10 mouse cellular contexts compared by ENCODE assay signal in the genomic region with DNA sequence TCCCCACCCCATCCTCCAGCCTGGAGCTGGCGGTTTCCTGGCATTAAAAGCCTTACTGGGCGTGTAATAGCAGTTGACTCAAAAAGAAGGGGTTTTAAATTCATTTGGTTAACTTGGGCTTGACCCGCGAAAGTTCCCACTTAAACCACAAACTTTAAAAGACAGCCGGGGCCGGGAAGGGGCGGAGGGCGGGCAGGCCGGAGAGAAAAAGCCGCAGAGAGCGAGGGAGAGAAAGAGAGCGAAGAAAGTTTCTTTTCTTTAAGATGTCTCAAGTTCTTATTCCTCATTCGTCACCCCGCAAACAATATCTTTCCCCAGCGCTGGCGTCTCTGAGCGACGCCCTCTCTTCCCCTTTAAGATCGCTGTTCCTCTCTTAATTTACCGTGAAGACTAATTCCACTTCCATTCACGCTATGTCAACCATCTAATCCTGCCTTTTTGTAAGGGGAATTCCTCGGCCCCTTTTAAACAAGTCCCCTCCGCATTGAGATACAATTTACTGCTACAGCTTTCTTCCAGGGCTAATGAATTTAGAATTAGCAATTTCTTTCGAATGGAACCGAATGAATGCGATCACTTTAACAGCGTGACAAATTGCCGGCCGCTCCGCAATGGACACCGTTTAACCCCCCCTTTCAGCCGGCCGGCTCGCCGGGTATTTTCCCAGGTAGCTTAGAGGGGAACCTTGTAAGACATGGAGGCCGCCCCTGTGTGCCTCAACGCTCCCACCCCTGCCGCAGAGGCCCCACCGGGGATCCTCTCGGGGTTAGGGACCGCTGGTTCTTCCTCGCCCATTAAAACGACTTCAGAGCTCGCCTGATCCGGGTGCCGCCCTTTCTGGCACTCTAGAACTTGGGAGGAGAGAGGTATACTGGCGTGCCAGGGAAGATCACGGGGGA. TPM values are rescaled to one million over a fixed set of nuclear protein-coding genes. Genes with fewer than 3 reads are reported as not detected.
DNase-seq lines count a peak whose midpoint lies in the region; ATAC-seq lines count a peak whose summit lies in the region.
"Had no signal": no experiment of that assay in that cellular context is flagged by ENCODE, and none has a peak within 500 bp of the region (broad histone marks: within the 10 kb centered on the region; RNA-seq: fewer than 3 reads in every experiment).

No protein-coding gene starts in this region.

- 0 out of 2 replicates have a peak overlapping the region, but pooled peaks have one; percentile 15 for H3K27ac ChIP-seq in forebrain, embryonic 14.5 days (ENCODE audit: low read depth, low read length)
- H3K27ac ChIP-seq in limb, embryonic 15.5 days, result no peak overlapping the region

- peaks cover 89% of the 10 kb centered on the region for H3K27me3 ChIP-seq in forebrain, embryonic 14.5 days (replicated peaks; ENCODE audit: control insufficient read depth, insufficient read depth, low read length)
- H3K27me3 ChIP-seq in limb, embryonic 15.5 days, result peaks cover 100% of the 10 kb centered on the region

- no peaks in the 10 kb centered on the region for H3K36me3 ChIP-seq in forebrain, embryonic 14.5 days (ENCODE audit: control insufficient read depth, insufficient read depth, low read length)
- no peaks in the 10 kb centered on the region for H3K36me3 ChIP-seq in limb, embryonic 15.5 days

- peak overlapping the region; percentile 39 for H3K4me2 ChIP-seq in forebrain, embryonic 14.5 days (ENCODE audit: low read length)
- peak overlapping the region; percentile 19; the same call in 1 of the 2 replicates for H3K4me2 ChIP-seq in limb, embryonic 15.5 days
- H3K4me2 ChIP-seq: lung, embryonic 14.5 days had no signal

- peak; percentile 30 for ATAC-seq in forebrain, embryonic 14.5 days
- ATAC-seq in limb, embryonic 15.5 days (ENCODE audit: insufficient number of reproducible peaks, low FRiP score, low TSS enrichment, low read depth), result no peak

- WGBS in forebrain, embryonic 14.5 days, result under 1% methylated on average over 48 of the region's 48 CpGs
- 1% methylated on average over 48 of the region's 48 CpGs for WGBS in limb, embryonic 15.5 days

- H3K4me1 ChIP-seq in forebrain, embryonic 14.5 days (ENCODE audit: control insufficient read depth, insufficient read depth, low read length), result peaks cover 30% of the 10 kb centered on the region
- H3K4me1 ChIP-seq in limb, embryonic 15.5 days, result peaks cover 51% of the 10 kb centered on the region

- H3K9ac ChIP-seq in forebrain, embryonic 14.5 days (ENCODE audit: low read length), result peak overlapping the region; percentile 35; the same call in 1 of the 2 replicates
- H3K9ac ChIP-seq in limb, embryonic 15.5 days, result no peak overlapping the region
- H3K9ac ChIP-seq: lung, embryonic 14.5 days had no signal

- H3K4me3 ChIP-seq in forebrain, embryonic 14.5 days (ENCODE audit: low read depth, low read length), result peak overlapping the region; percentile 21
- H3K4me3 ChIP-seq in limb, embryonic 15.5 days, result peak overlapping the region; percentile 3; the same call in 1 of the 2 replicates

- H3K9me3 ChIP-seq in forebrain, embryonic 14.5 days (replicated peaks; ENCODE audit: control insufficient read depth, low read length), result no peaks in the 10 kb centered on the region
- H3K9me3 ChIP-seq in limb, embryonic 15.5 days, result no peaks in the 10 kb centered on the region

- peak; percentile 50 for DNase-seq in testis, postnatal 10 days (ENCODE audit: low spot score)
- no peak for DNase-seq in testis, postnatal 14 days (ENCODE audit: low spot score)
- DNase-seq in forebrain, embryonic 14.5 days (ENCODE audit: low spot score), result peak; percentile 68
- DNase-seq in yolk sac, embryonic 10.5 days (ENCODE audit: low spot score), result no peak
- no peak for DNase-seq in adrenal gland, postnatal 4 days (ENCODE audit: low spot score in 2 of 2)
- no peak for DNase-seq in layer of hippocampus, adult 8-10 months (ENCODE audit: low spot score in 2 of 2)
- DNase-seq: lung, embryonic 14.5 days; thymus, postnatal 14 days had no signal

RNA-seq across cellular contexts. Expression of a gene that starts 1.0 kb away (rescaled TPM):
- 0.83 and 1.3 TPM in 2 replicates for polyA plus RNA-seq in forebrain, embryonic 14.5 days (2014; fragmentation: Nextera tagmentation; extraction: Ambion mirVana)
- polyA plus RNA-seq in limb, embryonic 15.5 days (2015; fragmentation: Nextera tagmentation; extraction: Ambion mirVana), result not detected in 2 replicates
- not detected for total RNA-seq in adrenal gland, postnatal 4 days (2021)
- under 1 TPM in 2 of 4 experiments, not detected in 2; 0.14 to 0.37 TPM for total RNA-seq in layer of hippocampus, adult 8-10 months (2022)
- total RNA-seq: heart, postnatal 10 days had no signal
- polyA plus RNA-seq: lung, embryonic 14.5 days had no signal

RNA-seq across cellular contexts. Expression of a gene that starts 29.7 kb away (rescaled TPM):
- 32.0 and 33.4 TPM in 2 replicates for polyA plus RNA-seq in forebrain, embryonic 14.5 days (2014; fragmentation: Nextera tagmentation; extraction: Ambion mirVana)
- 54.3 and 56.6 TPM in 2 replicates for polyA plus RNA-seq in limb, embryonic 15.5 days (2015; fragmentation: Nextera tagmentation; extraction: Ambion mirVana)
- total RNA-seq in adrenal gland, postnatal 4 days (2021), result 10 to 100 TPM; 32.9 to 37.4 TPM
- total RNA-seq in layer of hippocampus, adult 8-10 months (2022), result 10 to 100 TPM; 22.7 to 25.3 (median 23.5) TPM

RNA-seq across cellular contexts. Expression of a gene that starts 47.3 kb away (rescaled TPM):
- 19.6 and 22.9 TPM in 2 replicates for polyA plus RNA-seq in forebrain, embryonic 14.5 days (2014; fragmentation: Nextera tagmentation; extraction: Ambion mirVana)
- polyA plus RNA-seq in limb, embryonic 15.5 days (2015; fragmentation: Nextera tagmentation; extraction: Ambion mirVana), result 37.7 and 40.1 TPM in 2 replicates
- total RNA-seq in adrenal gland, postnatal 4 days (2021), result 100 to 1,000 TPM; 109 to 112 TPM
- total RNA-seq in layer of hippocampus, adult 8-10 months (2022), result 10 to 100 TPM; 45.2 to 52.9 (median 46.9) TPM

Comparison
In these comparisons a context has a peak if more than half of its experiments do, and no peak if none do; other contexts are left out.
1. DNase-seq: peak in testis, postnatal 10 days (single experiment) and forebrain, embryonic 14.5 days (single experiment); none in testis, postnatal 14 days (single experiment), yolk sac, embryonic 10.5 days (single experiment), adrenal gland, postnatal 4 days (0 of 2) and layer of hippocampus, adult 8-10 months (0 of 2).